Mouse (Mus musculus) brain, embryonic 14.5 days (tissue): ENCODE data around the gene Ldhc.

ENCODE experiments used
- CTCF ChIP-seq: fragments of 200-500 bp; IDR thresholded peaks from 2 replicates; pipeline ENCODE4 v1.5.1; 2012; ENCODE audit warnings: inconsistent platforms, mild to moderate bottlenecking, moderate library complexity, borderline replicate concordance; ENCODE audit not compliant: insufficient read depth, insufficient read length; ENCODE audit errors: extremely low read depth
- POLR2A ChIP-seq: fragments of 200-500 bp; IDR thresholded peaks from 2 replicates; pipeline ENCODE4 v1.6.1; 2012; ENCODE audit warnings: mild to moderate bottlenecking, inconsistent platforms, borderline replicate concordance; ENCODE audit not compliant: poor library complexity, insufficient read depth, insufficient read length, severe bottlenecking; ENCODE audit errors: extremely low read depth

DNA sequence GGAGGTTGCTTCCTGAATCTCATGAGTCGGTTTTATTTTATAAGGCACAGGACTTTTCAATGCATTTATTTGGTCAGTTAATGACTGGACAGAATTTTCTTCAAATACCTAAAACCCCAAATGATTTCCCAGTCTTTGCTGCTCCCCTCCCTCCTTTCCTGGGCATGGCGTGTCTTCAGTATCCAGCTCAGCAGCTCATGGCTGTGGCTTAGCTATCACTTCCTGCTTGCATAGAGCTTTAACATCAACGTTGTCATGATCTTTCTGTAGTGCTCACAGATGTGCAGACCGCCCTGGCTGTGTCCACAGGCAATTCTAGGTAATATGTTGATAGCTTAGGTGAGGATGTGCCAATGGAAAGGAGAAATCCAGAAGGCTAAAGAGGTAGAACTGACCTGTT lies 11.0 kb downstream of the Ldhc start:
- TF ChIP-seq CTCF (no peak), POLR2A (no peak)
